Mouse (Mus musculus): ENCODE measurements at regions not wholly inside any gene's neighbourhood (a gene's known extent, or its start where the extent isn't known, plus 50 kb on each side); places are given as distances from the start of the nearest gene placed in this dataset.
A peak's percentile ranks its signal among the peaks of the same experiment; 100 is the strongest.

DNA sequence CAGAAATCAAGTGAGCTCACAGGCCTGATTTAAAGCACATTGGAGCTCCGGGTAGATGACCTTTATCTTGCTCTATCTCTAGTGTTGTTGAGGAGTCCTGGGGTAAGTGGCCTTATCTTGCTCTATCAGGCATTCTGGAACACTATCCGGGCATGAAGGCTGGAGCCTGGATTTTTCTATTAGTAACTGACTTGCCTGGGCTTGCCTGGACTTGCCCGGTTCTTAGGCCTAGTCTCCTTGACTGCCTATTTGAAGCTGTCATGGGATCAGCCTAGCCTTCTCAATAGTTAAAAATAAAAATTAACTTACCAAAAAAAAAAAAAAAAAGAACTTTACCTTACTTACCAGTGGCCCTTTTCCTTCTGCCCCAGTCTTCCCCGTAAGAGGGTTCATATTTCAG is 617.8 kb downstream of the Zfp706 start:
- no peak for ATAC-seq (ENCODE audit: extremely low read depth, insufficient number of reproducible peaks, low FRiP score, poor library complexity, severe bottlenecking)

DNA sequence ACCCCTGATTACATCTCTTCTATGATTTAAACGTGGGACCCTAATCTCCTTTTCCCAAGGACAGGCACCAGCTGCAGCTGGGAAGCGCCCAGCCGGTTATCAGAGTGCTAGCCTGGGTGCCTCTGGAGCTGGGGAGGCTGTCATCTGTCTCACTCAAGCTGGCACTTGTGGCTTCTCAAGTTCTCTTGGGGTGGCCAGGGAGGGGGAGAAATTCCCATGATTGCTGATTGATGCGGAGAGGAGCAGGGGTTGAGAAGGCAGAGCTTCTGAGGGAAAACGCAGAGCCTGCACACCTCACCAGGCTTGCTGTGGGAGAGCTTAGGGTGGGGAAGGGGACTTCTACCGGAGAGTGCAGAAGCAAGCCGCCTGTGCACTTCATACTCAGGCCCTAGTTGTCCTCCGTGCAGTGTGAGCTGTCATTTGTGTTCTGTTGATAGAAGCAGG is 626.3 kb downstream of the Zfp706 start:
- ATAC-seq (ENCODE audit: extremely low read depth, insufficient number of reproducible peaks, low FRiP score, poor library complexity, severe bottlenecking): no peak

DNA sequence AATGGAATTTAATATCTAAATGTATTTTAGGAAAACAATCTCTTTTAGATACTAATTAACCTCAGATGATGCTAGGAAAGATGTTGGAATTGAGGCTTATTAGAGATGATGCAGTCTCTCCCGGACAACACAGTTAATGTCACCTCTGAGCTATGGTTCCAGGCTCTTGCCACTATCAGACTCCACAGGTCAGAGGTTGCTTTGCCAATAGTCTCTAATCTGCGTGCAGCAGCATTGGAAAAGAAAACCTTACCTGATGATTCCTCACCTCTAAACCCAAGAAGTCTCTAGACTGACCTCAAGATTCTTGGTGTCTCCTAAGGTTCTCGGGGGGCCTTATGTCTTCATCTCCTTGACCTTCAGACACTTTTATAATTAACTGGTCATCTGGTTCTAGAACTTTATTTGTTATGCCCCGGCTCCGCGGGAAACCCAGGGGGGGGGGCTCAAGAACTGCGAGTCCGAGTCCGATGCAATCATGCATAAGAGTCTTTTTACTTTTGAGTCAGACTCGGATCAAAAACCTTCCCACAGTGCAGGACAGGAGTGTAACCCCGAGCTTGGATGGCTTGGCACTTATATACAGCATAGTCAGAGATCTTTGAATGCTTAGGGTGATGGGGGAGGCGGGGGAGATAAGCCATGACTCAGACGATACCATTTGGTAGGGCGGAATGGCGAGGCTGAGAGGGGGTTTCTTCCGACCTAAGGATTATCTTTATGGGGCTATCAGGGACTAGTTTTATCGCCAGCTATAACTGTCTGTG is 626.9 kb downstream of the Zfp706 start:
- no peak for ATAC-seq (ENCODE audit: extremely low read depth, insufficient number of reproducible peaks, low FRiP score, poor library complexity, severe bottlenecking)

DNA sequence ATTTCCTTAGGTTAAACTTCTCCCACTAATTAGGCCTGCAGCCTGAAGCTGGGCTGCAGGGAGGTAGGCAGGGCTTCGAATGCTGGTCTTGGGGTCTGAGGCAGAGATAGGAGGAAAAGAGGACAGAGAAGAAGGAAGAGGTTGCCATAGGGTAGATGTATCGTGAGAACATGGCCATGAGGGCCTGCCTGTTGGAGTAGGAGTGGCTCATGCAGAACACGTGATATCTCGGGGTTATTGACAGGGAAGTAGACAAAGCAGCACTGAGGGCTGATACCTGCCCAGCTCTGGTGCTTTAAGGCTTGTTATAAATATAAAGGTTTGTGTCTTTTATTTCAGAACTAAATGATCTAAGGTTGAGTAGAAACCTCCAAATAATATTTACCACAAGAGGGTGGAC is 628.9 kb downstream of the Zfp706 start:
- ATAC-seq (ENCODE audit: extremely low read depth, insufficient number of reproducible peaks, low FRiP score, poor library complexity, severe bottlenecking): no peak

DNA sequence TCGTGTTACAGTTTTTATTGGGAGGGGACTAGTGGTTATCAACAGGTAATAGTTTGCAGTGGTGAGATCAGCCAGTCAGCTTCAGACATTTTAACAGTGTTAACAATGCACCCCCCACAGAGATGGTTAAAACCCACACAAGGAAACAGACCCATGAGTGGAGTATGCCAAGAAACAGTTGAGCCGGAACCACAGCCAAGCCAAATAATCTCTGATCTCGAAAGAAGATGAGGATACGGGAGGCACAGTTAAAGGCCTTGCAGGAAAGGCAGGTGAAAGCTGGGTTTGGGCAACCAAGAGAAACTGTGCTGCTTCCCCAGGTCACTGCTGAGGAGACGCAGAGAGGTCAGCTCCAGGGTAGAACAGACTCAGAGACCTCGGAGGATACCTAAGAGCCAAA is 631.0 kb downstream of the Zfp706 start:
- ATAC-seq (ENCODE audit: extremely low read depth, insufficient number of reproducible peaks, low FRiP score, poor library complexity, severe bottlenecking): no peak

DNA sequence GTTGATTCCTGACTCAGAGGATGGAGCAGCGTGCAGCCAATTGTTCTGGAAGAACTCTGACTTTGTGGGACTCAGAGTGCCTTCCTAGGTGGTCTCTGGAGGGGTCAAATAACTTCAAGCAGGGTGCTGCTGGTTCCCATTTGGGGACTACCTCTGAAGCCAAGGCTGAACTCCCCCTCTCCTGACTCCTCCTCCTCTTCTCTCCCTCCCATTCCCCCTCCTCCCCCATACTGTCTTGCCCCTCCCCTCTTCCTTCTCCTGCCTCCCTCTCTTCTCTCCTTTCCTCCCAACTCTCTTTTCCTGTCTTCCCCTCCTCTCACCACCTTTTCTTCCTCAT is 632.1 kb downstream of the Zfp706 start:
- ATAC-seq (ENCODE audit: extremely low read depth, insufficient number of reproducible peaks, low FRiP score, poor library complexity, severe bottlenecking): no peak

DNA sequence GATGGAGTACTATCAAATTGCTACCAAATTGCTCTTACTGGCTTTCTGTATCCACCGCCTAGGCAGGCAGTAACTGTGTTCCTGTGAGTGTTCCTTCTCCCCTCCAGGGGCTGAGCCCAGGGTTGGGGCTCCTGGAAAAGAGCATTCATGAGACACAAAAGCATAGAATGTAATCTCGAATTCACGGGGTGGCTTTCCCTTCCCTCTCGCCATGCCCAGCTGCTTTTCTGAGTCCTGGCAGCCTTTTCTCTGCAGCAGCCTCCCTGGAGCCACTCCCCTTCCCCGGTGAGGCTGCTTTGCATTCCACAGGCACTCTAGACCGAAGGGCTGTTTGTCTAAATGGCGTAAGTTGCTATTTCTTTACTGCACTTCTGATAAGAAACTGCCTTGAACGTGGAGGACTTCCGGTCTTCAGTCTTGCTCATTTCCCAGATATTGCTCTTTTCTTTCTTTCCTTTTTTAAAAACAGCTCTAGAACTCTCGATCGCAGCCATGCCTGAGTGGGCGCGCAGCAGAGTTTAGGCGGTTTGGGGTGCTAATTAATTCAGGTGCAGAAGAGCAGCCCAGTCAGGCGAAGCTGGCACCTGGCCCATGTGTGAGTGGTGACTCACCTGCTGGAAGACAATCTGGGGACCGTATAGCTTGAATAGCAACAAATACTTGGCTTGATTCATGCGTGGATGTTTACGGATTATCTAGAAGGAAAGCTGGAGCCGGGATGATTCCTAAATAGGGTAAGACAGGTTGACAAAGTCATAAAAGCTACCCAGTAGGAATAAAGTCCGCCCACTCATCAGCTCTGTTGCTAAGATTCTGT is 632.6 kb downstream of the Zfp706 start:
- ATAC-seq (ENCODE audit: extremely low read depth, insufficient number of reproducible peaks, low FRiP score, poor library complexity, severe bottlenecking): peak; percentile 39; the same call in 1 of the 2 replicates

DNA sequence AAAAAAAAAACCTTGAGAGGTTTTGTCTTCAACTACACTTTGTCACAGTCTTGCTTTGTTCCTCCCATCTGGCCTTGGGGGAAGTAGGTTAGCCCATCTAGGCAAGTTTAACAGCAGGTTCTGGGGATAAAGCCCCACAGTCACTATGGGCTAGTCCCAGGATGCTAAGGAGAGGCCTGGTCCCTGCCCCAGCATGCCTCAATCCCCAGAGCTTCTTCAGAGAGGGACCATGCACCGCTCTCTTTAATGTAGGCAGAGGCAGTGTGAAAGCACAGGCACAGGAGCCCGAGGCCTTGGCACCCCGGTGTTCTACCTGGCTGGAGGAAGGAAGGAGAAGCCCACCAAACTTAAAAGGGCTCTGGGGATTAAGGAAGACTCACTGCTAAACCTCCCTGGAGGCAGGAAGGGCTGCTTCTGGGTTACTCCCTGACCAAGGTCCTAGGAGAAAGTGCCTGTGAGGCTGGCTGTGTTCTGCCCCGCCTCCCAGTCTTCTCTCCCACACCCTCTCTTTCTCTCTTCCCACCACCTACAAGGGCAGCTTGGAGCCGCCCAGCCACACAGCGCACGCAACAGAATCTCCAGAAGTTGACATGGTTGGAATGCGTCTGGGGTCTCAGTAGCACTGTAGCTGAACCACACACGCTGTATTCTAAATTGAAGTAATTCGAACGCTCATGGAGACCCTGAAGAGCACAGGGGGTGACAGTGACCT is 633.5 kb downstream of the Zfp706 start:
- no peak for ATAC-seq (ENCODE audit: extremely low read depth, insufficient number of reproducible peaks, low FRiP score, poor library complexity, severe bottlenecking)

DNA sequence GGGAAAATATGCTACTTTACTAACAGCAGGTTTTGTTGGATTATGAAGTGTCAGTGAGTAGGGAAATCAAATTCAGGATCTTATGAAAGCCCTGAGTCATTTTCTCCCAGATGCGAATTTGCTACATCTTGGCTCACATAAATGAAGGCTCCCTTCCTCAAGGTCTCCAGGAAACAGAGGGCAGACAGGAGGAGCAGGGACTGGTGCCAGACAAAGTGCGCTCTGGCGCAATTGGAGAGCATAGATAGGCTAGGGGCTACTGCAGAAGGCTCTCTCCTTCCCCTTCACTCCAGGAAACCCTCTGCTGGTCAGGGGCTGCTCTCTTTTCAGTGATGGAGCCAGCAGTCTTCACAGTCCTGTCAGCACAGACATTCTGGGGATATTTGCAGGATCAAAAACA is 634.1 kb downstream of the Zfp706 start:
- no peak for ATAC-seq (ENCODE audit: extremely low read depth, insufficient number of reproducible peaks, low FRiP score, poor library complexity, severe bottlenecking)

DNA sequence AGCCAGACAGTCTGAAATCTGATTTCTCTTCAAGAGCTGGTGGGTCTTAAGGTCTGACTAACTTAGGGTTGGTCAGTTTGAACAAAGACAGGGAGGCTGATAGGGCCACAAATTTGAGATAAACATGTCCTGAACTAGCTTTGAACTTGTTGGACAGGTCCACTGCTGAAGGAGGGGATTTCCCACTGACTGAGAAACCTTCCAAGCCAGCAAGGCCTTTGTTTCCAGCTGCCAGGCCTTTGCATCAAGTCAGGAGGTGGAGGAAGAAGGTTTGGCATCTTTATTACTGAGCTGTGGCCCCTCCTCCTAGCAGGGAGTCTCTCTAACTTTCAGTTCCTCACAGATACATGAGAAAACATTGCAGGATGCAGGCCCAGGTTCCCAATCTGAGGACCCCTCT is 636.2 kb downstream of the Zfp706 start:
- no peak for ATAC-seq (ENCODE audit: extremely low read depth, insufficient number of reproducible peaks, low FRiP score, poor library complexity, severe bottlenecking)

DNA sequence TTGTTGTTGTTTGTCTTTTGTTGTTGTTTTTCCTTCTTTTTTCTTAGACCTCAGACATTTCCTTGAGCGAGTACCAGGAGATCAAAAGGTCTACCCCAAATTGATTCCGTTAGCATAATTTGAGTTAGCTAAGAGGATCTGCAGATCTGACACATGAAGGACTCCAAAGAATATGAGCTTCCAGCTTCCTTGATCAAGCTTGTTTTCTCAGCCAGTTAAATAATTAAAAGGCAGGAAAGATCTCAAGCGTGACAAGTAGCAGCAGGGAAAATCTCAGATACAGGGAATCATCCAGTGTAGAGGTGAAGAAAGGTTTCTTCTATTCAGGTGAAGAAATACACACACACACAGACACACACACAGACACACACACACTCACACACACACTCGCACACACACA is 636.7 kb downstream of the Zfp706 start:
- ATAC-seq (ENCODE audit: extremely low read depth, insufficient number of reproducible peaks, low FRiP score, poor library complexity, severe bottlenecking): no peak

DNA sequence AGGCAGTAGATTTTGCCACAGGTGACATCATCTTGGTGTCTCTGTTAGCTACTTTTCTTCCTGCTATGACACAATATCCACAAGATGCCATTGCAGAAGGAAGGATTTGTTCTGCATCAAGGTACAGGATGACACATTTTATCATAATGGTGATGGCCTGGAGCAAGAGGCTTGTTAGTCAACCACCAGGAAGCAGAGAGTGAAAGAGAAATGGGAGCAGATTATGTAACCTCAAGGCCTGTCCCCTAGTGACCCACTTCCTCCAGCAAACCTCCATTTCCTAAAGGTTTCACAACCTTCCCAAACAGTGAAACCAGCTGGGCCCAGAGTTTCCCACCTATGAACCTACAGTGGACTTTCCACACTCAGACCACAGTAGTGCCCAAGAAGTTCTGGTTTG is 640.3 kb downstream of the Zfp706 start:
- ATAC-seq (ENCODE audit: extremely low read depth, insufficient number of reproducible peaks, low FRiP score, poor library complexity, severe bottlenecking): peak; percentile 69; the same call in 1 of the 2 replicates

DNA sequence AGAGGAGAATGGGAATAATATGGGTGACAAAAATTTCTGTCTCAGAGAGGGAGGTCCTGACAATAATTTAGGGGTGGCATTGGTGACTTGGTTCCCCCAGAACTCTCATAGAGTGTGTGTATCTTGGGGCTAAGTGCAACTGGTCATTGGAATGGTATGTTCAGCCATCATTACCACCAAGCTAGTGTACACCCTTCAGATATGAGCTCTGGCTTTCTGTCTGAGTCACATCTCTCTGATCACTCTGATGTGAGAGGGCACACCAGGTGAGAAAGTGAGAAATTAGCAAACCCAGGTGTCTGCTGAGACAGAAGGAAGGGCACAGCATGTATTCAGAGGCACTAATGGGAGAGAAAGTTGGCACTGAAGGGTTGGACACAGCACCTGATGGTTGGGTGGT is 642.8 kb downstream of the Zfp706 start:
- ATAC-seq (ENCODE audit: extremely low read depth, insufficient number of reproducible peaks, low FRiP score, poor library complexity, severe bottlenecking): no peak

DNA sequence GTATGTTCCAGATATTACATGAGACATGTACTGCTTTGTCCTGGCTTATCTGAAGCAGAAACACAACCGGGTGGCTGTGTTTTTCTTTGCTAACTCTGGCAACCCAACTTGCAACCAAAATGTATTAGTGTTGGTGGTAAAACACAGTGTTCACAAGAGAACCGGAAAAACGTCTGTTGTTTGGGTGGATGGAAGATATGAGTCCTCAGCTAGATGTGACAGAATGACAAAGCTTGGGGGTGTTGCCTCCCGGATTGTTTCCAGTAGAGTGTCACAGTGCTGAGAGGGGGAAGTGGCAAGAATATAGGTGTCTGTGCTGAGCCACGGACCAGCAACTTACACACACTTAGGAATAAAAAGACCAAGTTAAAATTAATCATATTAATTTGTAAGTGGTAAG is 643.5 kb downstream of the Zfp706 start:
- ATAC-seq (ENCODE audit: extremely low read depth, insufficient number of reproducible peaks, low FRiP score, poor library complexity, severe bottlenecking): peak; percentile 21; the same call in 1 of the 2 replicates

DNA sequence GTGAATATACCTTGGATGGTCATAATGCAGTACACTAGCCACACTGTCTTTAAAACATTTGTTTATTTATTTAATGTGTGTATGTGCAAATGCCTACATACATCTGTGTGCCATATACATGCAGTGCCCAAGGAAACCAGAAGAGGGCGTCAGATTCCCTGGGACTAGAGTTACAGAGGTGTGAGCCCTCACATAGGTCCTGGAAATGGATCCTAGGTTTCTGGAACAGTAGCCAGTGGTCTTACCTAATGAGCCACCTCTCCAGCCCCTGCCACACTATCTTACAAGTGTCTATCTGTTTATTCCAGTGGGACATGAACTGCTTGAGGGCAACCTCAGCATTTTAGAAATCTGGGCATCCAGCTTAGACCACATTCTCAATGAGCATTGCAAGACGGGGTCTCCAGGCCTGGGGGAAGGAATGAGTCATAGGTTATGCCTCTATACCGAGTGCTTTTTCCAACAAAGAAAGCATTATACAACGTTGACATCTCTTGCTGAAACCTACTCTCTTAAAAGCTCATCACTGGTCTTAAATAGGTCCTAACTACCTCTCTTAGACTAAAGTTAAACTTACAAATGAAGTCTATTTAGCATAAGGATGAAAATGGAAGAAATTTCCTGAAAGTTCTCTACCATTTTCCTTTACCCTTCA is 644.5 kb downstream of the Zfp706 start:
- ATAC-seq (ENCODE audit: extremely low read depth, insufficient number of reproducible peaks, low FRiP score, poor library complexity, severe bottlenecking): no peak

DNA sequence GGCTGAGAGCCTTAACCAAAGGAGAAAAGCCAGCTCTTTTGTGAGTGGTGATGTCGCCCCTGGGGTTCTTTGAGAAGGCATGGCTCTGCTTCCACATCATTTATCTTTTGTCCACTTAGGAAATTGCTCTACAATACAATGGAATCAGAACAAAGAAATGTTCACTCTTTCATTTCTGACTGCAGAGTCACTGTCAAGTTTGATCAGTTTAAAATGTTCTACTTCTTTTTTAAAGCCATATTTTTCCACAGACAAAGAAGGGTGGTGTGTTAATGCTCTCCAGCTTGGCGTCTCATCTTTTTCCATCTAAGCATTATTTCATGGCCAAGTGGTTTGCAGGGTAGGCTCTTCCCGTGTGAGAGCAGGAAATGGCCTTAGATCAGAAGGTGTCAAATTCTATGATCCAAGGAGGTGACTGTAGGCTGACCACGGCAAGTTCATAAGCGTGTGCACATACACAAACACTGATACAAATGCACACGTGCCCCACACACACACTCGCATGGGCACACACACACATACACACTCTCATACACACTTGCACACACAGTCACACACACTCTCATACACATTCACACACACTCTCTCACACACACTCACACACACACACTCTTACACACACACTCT is 645.9 kb downstream of the Zfp706 start:
- no peak for ATAC-seq (ENCODE audit: extremely low read depth, insufficient number of reproducible peaks, low FRiP score, poor library complexity, severe bottlenecking)

DNA sequence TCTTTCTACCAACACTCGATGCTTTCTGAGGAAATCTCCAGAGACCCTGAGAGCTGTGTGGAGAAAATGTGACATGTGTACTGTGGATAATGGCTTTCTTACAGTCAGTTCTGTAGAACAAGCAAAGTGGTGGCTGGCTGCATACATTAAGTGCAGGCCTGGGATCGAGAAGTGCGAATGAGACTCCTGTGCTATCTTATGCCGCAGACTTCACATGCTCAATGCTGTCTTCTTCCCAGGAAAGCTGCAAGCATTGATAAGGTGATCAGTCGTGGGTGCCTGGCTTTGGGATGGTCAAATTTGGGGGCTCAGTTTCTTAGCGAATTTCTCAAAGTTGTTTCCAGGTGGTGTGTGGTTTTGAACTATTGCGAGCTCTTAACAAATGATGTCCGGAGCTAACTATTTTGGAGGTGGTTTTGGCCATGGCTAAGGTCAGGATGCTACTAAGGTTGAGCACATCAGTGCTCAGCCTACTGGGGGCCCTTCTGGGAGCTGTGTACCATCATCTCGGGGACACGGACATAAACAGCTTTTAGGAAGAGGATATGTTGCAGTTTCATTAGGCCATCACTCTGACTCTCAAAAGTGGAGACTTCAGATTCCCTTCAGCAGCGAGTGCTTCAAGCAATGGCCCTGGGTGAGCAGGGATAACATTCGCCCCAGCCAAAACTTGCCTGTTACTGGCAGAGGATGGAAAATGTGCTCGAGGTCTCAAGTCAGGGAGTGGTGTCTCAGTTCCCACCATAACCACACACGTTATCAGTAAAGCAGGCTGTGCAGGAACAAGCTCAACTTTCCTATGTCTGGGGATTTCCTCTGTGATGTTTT is 646.7 kb downstream of the Zfp706 start:
- ATAC-seq (ENCODE audit: extremely low read depth, insufficient number of reproducible peaks, low FRiP score, poor library complexity, severe bottlenecking): no peak

DNA sequence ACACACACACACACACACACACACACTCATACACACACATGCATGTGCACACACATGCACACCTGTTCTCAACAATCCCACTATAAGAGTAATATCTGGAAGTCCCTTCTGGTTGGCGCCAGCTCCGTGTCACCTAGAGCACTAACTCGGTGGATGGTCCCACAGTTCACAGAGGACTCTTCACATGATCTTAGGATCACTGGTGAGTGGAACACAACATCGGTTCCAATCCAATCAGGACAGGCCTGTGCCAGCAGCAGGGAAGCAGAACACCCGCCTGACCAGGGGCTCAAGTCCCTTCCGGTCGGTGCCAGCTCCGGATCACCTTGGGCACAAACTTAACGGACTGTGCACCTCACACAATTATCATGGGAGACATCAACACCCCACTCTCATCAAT is 651.7 kb downstream of the Zfp706 start:
- ATAC-seq (ENCODE audit: extremely low read depth, insufficient number of reproducible peaks, low FRiP score, poor library complexity, severe bottlenecking): no peak
